Mouse (Mus musculus): Measurements from ENCODE around the gene Uck2.

GRCm38 (mm10) chr1:167291610-167292009, 6.5 kb upstream of the Uck2 start:
- TF ChIP-seq GATA1 (IDR thresholded peaks at IDR 0.05; ENCODE audit: low read length) (no peak), TAL1 (IDR thresholded peaks at IDR 0.05; ENCODE audit: low read length) (no peak)
